Mouse (Mus musculus) ES-E14 (cell line): ENCODE results near the gene Nacad. TPM values are rescaled to one million over a fixed set of nuclear protein-coding genes. Genes with fewer than 3 reads are reported as not detected.

Experiments
- DNase-seq: peaks from one replicate; pipeline ENCODE4 v3.0.0-alpha.2; 2013; ENCODE audit warnings: low read depth, low spot score
- H3K27ac ChIP-seq: 2 replicates; pipeline ENCODE4 v1.5.1; 2012; ENCODE audit warnings: low read depth, mild to moderate bottlenecking, low read length, moderate library complexity, mixed read lengths; ENCODE audit not compliant: poor library complexity, insufficient read depth, severe bottlenecking
- H3K36me3 ChIP-seq: 2 replicates; pipeline ENCODE4 v1.6.1; 2012; ENCODE audit warnings: mild to moderate bottlenecking, low read length, moderate library complexity, mixed read lengths; ENCODE audit not compliant: control insufficient read depth, poor library complexity, insufficient read depth, severe bottlenecking
- H3K4me1 ChIP-seq, 2 experiments: fragments of 150-350 bp in 1 of 2; sonication (generic) in 1 of 2; 2 replicates each; pipeline ENCODE4 v1.6.1; 2012; ENCODE audit warnings: low read length in 2 of 2, mild to moderate bottlenecking in 1 of 2, mixed read lengths in 1 of 2; ENCODE audit not compliant: control insufficient read depth in 2 of 2, insufficient read depth in 2 of 2, poor library complexity in 1 of 2
- H3K4me3 ChIP-seq, 2 experiments: fragments of 150-350 bp in 1 of 2; sonication (generic) in 1 of 2; 2 replicates each; pipeline ENCODE4 v1.5.1; 2012; ENCODE audit warnings: low read length in 2 of 2, low read depth in 1 of 2, mild to moderate bottlenecking in 1 of 2, mixed read lengths in 1 of 2; ENCODE audit not compliant: insufficient read depth in 1 of 2, poor library complexity in 1 of 2, severe bottlenecking in 1 of 2
- H3K9ac ChIP-seq: 2 replicates; pipeline ENCODE4 v1.6.1; 2012; ENCODE audit warnings: low read depth, mild to moderate bottlenecking, low read length, mixed read lengths; ENCODE audit not compliant: poor library complexity, insufficient read depth, severe bottlenecking
- H3K9me3 ChIP-seq: fragments of 150-350 bp; sonication (generic); 2 replicates; pipeline ENCODE4 v1.6.1; 2012; ENCODE audit warnings: low read depth, mild to moderate bottlenecking, low read length; ENCODE audit not compliant: control insufficient read depth, insufficient read depth
- CHD2 ChIP-seq: IDR thresholded peaks from 2 replicates; pipeline ENCODE4 v1.6.1; 2014; ENCODE audit warnings: mild to moderate bottlenecking, low read depth, low read length, inconsistent platforms
- HCFC1 ChIP-seq: IDR thresholded peaks from 2 replicates; pipeline ENCODE4 v1.6.1; 2012; ENCODE audit warnings: low read length, inconsistent platforms, borderline replicate concordance; ENCODE audit not compliant: insufficient read depth
- MAFK ChIP-seq: IDR thresholded peaks from 2 replicates; pipeline ENCODE4 v1.6.1; 2014; ENCODE audit warnings: mild to moderate bottlenecking, low read depth, low read length, inconsistent platforms; ENCODE audit not compliant: insufficient read depth
- ZC3H11A ChIP-seq: IDR thresholded peaks from 2 replicates; pipeline ENCODE4 v1.6.1; 2012; ENCODE audit warnings: low read depth, mild to moderate bottlenecking, inconsistent platforms, low read length, borderline replicate concordance
- ZNF384 ChIP-seq: IDR thresholded peaks from 2 replicates; pipeline ENCODE4 v1.6.1; 2012; ENCODE audit warnings: low read depth, low read length, inconsistent platforms
- in situ Hi-C, 2 experiments: fragments of 600-800 bp; cut with MboI; formaldehyde crosslinking; loops; one replicate each; pipeline ENCODE4 v1.15.1; 2025; ENCODE audit warnings: low sequenced_read_pairs in 2 of 2, inconsistent platforms in 1 of 2; ENCODE audit not compliant: unreplicated experiment in 2 of 2
- total RNA-seq: library from RNA; depleted of rRNA; stranded (reverse); fragments of 300-350 nt; gene quantifications from 2 replicates; pipeline ENCODE4 v1.2.3, GENCODE M21; 2012

Gene Nacad
- total RNA-seq, 1 experiment: 1.4 TPM

GRCm38 (mm10) chr11:6629655-6630054, 23.8 kb upstream of the Nacad start:
- H3K9ac ChIP-seq: no peak overlapping the region
- no peak overlapping the region for H3K27ac ChIP-seq
- DNase-seq: no peak
- peaks cover 3 to 5% of the 10 kb centered on the region in 2 experiments; a peak in 1 of 4 replicates for H3K4me1 ChIP-seq
- H3K4me3 ChIP-seq: no peak overlapping the region
- H3K9me3 ChIP-seq: no peaks in the 10 kb centered on the region
- in situ Hi-C loops: no loop called here
- peaks cover 4% of the 10 kb centered on the region for H3K36me3 ChIP-seq
- TF ChIP-seq CHD2 (no peak), ZC3H11A (0 out of 2 replicates have a peak, but pooled peaks have one; percentile 11), HCFC1 (no peak), ZNF384 (no peak)

- H3K4me3 ChIP-seq: no peak overlapping the region
- peaks cover 14% of the 10 kb centered on the region for H3K36me3 ChIP-seq
- in situ Hi-C loops: no loop called here
- no peak overlapping the region for H3K27ac ChIP-seq
- TF ChIP-seq HCFC1: no peak
- no peak for TF ChIP-seq ZNF384
- TF ChIP-seq CHD2: no peak
- H3K4me1 ChIP-seq: peaks cover 2 to 3% of the 10 kb centered on the region in 2 experiments; a peak in 1 of 4 replicates
- peak; percentile 64 for DNase-seq
- no peaks in the 10 kb centered on the region for H3K9me3 ChIP-seq
- no peak overlapping the region for H3K9ac ChIP-seq
Observed at GRCm38 (mm10) chr11:6628568-6628967, 22.7 kb upstream of the Nacad start.

DNA sequence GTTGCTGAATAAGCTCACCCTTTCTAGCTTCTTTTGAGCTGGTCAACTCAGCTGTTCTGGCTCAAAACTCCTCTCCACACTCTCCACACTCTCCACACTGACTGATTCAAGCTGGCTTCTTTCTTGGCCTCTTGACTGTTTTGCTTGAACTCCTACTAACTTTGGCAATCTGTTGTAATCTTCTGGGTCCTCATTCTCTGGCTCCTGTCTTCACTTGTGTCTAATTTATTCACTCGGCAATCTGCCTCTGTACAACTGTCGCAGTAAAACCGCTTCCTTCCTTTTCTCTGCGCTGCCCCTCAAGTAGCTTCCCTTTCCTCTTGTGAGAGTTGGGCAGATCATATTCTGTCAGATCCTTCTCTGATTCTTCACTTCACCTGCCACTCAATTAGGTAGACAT, 21.9 kb upstream of the Nacad start:
- Histone ChIP-seq H3K4me1 (peaks cover 2 to 3% of the 10 kb centered on the region in 2 experiments; a peak in 1 of 4 replicates), H3K9me3 (no peaks in the 10 kb centered on the region), H3K36me3 (peaks cover 23% of the 10 kb centered on the region), H3K9ac (no peak overlapping the region), H3K4me3 (no peak overlapping the region), H3K27ac (no peak overlapping the region)
- TF ChIP-seq HCFC1: no peak
- no peak for TF ChIP-seq MAFK
- no peak for TF ChIP-seq ZC3H11A
- no peak for TF ChIP-seq ZNF384
- TF ChIP-seq CHD2: no peak
- in situ Hi-C loops: no loop called here
- no peak for DNase-seq

DNA sequence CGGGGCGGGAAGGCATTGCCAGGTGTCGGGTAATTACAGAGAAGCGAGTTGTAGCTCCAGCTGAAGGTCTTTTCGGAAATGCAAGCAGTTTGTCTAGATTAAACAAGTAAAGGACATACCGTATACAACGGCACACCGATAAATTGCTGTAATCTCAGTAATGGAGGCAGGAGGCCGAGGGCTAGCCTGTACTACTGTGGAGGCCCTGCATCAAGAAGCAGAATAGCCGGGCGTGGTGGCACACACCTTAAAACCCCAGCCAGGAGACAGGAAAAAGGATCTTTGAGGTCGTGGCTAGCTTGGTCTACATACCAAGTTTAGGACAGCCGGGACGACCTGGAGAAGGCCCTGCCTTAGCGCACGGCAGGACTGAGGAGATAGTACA, 20.5 kb upstream of the Nacad start:
- Histone ChIP-seq H3K4me3 (peak overlapping the region; percentile 86), H3K27ac (peak overlapping the region; percentile 80), H3K36me3 (peaks cover 32% of the 10 kb centered on the region), H3K9ac (peak overlapping the region; percentile 96), H3K9me3 (no peaks in the 10 kb centered on the region), H3K4me1 (peaks cover 2 to 3% of the 10 kb centered on the region in 2 experiments; a peak in 1 of 4 replicates)
- TF ChIP-seq CHD2 (no peak), HCFC1 (no peak), ZNF384 (no peak), ZC3H11A (no peak), MAFK (no peak)
- DNase-seq: no peak
- in situ Hi-C loops: no loop called here
